Mouse (Mus musculus): Measurements from ENCODE around the gene Arfgap3.

- no peak for TF ChIP-seq CTCF (IDR thresholded peaks at IDR 0.05; ENCODE audit: extremely low read depth, insufficient read depth, low read length)
- TF ChIP-seq POLR2A (IDR thresholded peaks at IDR 0.05; ENCODE audit: extremely low read depth, insufficient read depth, low read length), result no peak
Measured at GRCm38 (mm10) chr15:83304804-83305191, 45.2 kb downstream of the Arfgap3 start.

Data from cortical plate, adult 2 months (tissue).